Mouse (Mus musculus): ENCODE results near the gene Havcr1.

DNA sequence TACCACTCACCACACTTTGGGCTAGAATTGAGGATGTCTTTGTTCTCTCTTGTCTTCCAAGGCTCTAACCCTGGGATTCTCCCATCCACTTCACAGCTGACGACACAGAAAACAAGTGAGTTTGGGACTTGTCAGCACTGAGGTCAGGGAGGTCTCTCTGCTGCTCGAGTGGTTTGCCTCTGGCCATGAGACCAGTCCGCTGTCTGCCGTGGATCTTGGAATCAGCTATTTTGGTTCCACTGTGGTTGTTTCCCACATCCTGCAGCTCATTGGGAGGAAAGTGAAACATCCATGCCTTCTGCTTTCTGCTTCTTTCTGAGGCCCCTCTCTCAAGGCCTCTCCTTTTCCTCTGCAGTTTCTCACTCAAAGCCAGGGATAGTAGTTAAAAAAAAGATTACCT is 85.0 kb downstream of the Havcr1 start:
- TF ChIP-seq POLR2A (IDR thresholded peaks at IDR 0.05; ENCODE audit: low read depth, low read length) (no peak), CTCF (IDR thresholded peaks at IDR 0.05; ENCODE audit: borderline replicate concordance, insufficient read depth, low read length) (no peak)

Data from embryonic fibroblast, embryonic 13.5 days (primary cell).